15 mouse cellular contexts compared by ENCODE assay signal in the genomic region with DNA sequence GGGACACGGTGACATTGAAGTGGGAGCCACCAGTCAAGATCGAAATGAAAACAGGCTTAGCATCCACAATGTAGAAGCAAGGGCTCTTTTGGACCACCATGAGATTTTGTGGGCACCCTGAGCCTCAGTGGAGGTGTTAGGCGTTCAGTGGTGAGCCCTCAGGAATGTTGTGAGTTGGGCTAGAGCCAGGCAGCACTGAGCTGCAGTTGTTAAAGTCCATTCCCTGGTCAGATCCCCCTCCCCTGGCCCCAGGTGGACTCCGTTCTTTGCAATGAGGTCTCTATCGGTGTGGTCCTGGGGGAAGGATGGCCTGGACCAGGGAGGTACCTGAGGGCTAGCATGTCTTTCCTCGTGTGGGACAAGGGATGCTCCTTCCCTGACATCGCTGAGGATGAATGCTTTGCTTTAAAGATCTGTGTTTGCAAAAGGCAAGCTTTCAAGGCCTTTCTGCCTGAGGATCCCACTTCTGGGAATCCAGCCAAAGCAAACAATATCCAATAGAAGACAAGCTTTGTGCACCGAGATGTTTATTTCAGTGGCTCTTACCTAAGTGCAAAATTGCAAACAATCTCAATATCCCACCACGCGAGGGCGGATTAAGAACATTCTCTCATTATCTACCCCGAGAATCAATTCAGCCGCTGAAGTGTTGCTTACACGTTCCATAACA.
A peak's percentile ranks its signal among the peaks of the same experiment; 100 is the strongest.
DNase-seq lines count a peak whose midpoint lies in the region; ATAC-seq and TF ChIP-seq lines count a peak whose summit lies in the region.
"Had no signal": no experiment of that assay in that cellular context is flagged by ENCODE, and none has a peak within 500 bp of the region (broad histone marks: within the 10 kb centered on the region; RNA-seq: fewer than 3 reads in every experiment).

No protein-coding gene starts in this region.

- no peaks in the 10 kb centered on the region for H3K9me3 ChIP-seq in heart, embryonic 12.5 days (replicated peaks)
- H3K9me3 ChIP-seq in lung, embryonic 16.5 days (ENCODE audit: control insufficient read depth, low read length) = no peaks in the 10 kb centered on the region
- H3K9me3 ChIP-seq in intestine, postnatal 0 days (ENCODE audit: control insufficient read depth) = no peaks in the 10 kb centered on the region
- H3K9me3 ChIP-seq: embryonic facial prominence, embryonic 15.5 days; forebrain, embryonic 15.5 days had no signal

- DNase-seq in heart, adult 11 months = no peak
- no peak for DNase-seq in lung, adult 18-20 months
- DNase-seq in adrenal gland, postnatal 14 days = peak; percentile 41
- DNase-seq in gastrocnemius, postnatal 4 days (ENCODE audit: low spot score in 2 of 2) = no peak
- DNase-seq in urinary bladder, postnatal 10 days (ENCODE audit: low spot score) = no peak
- DNase-seq: cerebellum, postnatal 25 days; gastrocnemius, adult 2 months; heart, postnatal 14 days; thymus, adult 2 months had no signal

- TF ChIP-seq CTCF in intestine, postnatal 0 days (IDR thresholded peaks at IDR 0.05; ENCODE audit: low read depth) = peak; percentile 35

- no peaks in the 10 kb centered on the region for H3K36me3 ChIP-seq in heart, embryonic 12.5 days
- H3K36me3 ChIP-seq in lung, embryonic 16.5 days (ENCODE audit: control insufficient read depth, insufficient read depth, low read length) = no peaks in the 10 kb centered on the region
- H3K36me3 ChIP-seq in intestine, postnatal 0 days (ENCODE audit: control insufficient read depth, insufficient read depth) = no peaks in the 10 kb centered on the region
- H3K36me3 ChIP-seq: embryonic facial prominence, embryonic 15.5 days; forebrain, embryonic 15.5 days had no signal

- H3K9ac ChIP-seq in heart, embryonic 12.5 days = no peak overlapping the region
- no peak overlapping the region for H3K9ac ChIP-seq in lung, embryonic 16.5 days (ENCODE audit: low read length)
- no peak overlapping the region for H3K9ac ChIP-seq in intestine, postnatal 0 days (ENCODE audit: low read depth, low read length)
- H3K9ac ChIP-seq: embryonic facial prominence, embryonic 15.5 days; forebrain, embryonic 15.5 days; liver, embryonic 14.5 days had no signal

- H3K27me3 ChIP-seq in heart, embryonic 12.5 days (replicated peaks) = peaks cover 5% of the 10 kb centered on the region; the same call in 1 of the 2 replicates
- no peaks in the 10 kb centered on the region for H3K27me3 ChIP-seq in lung, embryonic 16.5 days (ENCODE audit: control insufficient read depth, insufficient read depth, low read depth, low read length)
- no peaks in the 10 kb centered on the region for H3K27me3 ChIP-seq in intestine, postnatal 0 days (replicated peaks; ENCODE audit: control insufficient read depth, insufficient read depth, low read length)
- H3K27me3 ChIP-seq: embryonic facial prominence, embryonic 15.5 days; forebrain, embryonic 15.5 days had no signal

- WGBS in heart, embryonic 12.5 days = 54% methylated on average over 14 of the region's 14 CpGs
- 21% methylated on average over 14 of the region's 14 CpGs for WGBS in lung, embryonic 16.5 days
- 49% methylated on average over 14 of the region's 14 CpGs for WGBS in intestine, postnatal 0 days

- ATAC-seq in heart, embryonic 12.5 days (ENCODE audit: insufficient number of reproducible peaks, low FRiP score) = peak; percentile 17; the same call in 1 of the 2 replicates
- peak; percentile 46 for ATAC-seq in lung, embryonic 16.5 days (ENCODE audit: low read depth)
- no peak for ATAC-seq in intestine, postnatal 0 days
- ATAC-seq: forebrain, embryonic 15.5 days had no signal

- no peak overlapping the region for H3K4me3 ChIP-seq in heart, embryonic 12.5 days
- no peak overlapping the region for H3K4me3 ChIP-seq in lung, embryonic 16.5 days (ENCODE audit: low read length)
- H3K4me3 ChIP-seq in intestine, postnatal 0 days (ENCODE audit: low read depth, low read length) = no peak overlapping the region
- H3K4me3 ChIP-seq: embryonic facial prominence, embryonic 15.5 days; forebrain, embryonic 15.5 days; gastrocnemius, adult 2 months had no signal

- H3K27ac ChIP-seq in heart, embryonic 12.5 days (ENCODE audit: poor library complexity, severe bottlenecking) = no peak overlapping the region
- H3K27ac ChIP-seq in lung, embryonic 16.5 days (ENCODE audit: low read length) = no peak overlapping the region
- H3K27ac ChIP-seq in intestine, postnatal 0 days (ENCODE audit: low read depth, low read length) = no peak overlapping the region
- H3K27ac ChIP-seq: embryonic facial prominence, embryonic 15.5 days; forebrain, embryonic 15.5 days; gastrocnemius, adult 2 months; liver, embryonic 14.5 days had no signal

- H3K4me1 ChIP-seq in heart, embryonic 12.5 days (replicated peaks) = peaks cover 16% of the 10 kb centered on the region
- H3K4me1 ChIP-seq in lung, embryonic 16.5 days (replicated peaks; ENCODE audit: control insufficient read depth, insufficient read depth, low read length) = peaks cover 7% of the 10 kb centered on the region
- no peaks in the 10 kb centered on the region for H3K4me1 ChIP-seq in intestine, postnatal 0 days (replicated peaks; ENCODE audit: control insufficient read depth, insufficient read depth, low read length)
- H3K4me1 ChIP-seq: forebrain, embryonic 15.5 days had no signal

- no peak overlapping the region for H3K4me2 ChIP-seq in heart, embryonic 12.5 days
- no peak overlapping the region for H3K4me2 ChIP-seq in lung, embryonic 16.5 days (ENCODE audit: low read depth, low read length)
- no peak overlapping the region for H3K4me2 ChIP-seq in intestine, postnatal 0 days (replicated peaks; ENCODE audit: low read depth)
- H3K4me2 ChIP-seq: embryonic facial prominence, embryonic 15.5 days; forebrain, embryonic 15.5 days had no signal
